Mouse (Mus musculus) layer of hippocampus, postnatal 14 days (tissue): ENCODE data around the gene Ubtd2. TPM values are rescaled to one million over a fixed set of nuclear protein-coding genes. Genes with fewer than 3 reads are reported as not detected.
A peak's percentile ranks its signal among the peaks of the same experiment; 100 is the strongest.

Source experiments
- DNase-seq, 2 experiments: peaks; one replicate each; pipeline ENCODE4 v3.0.0; 2021 to 2022; ENCODE audit warnings: low spot score in 2 of 2, mixed read lengths in 1 of 2
- long read RNA-seq, 2 experiments: library from polyadenylated mRNA; stranded (forward); transcript quantifications; one replicate each; pipeline ENCODE4 v2.0.0; 2021
- total RNA-seq, 2 experiments: library from RNA; stranded (reverse); gene quantifications; 2 replicates each; pipeline ENCODE4 v1.2.3; 2021

Gene Ubtd2
- total RNA-seq = 10 to 100 TPM; 39.2 to 43.4 TPM
- long read RNA-seq, experiment 1, transcript Ubtd2-201 (3 exons, 1,012 nt) = major isoform, 17 of 19 reads
- long read RNA-seq, experiment 1, partial matches to known transcripts = 1 of 19 reads
- long read RNA-seq, experiment 1, other reads (novel, unspliced or antisense) = 1 of 19 reads
- long read RNA-seq, experiment 2, transcript Ubtd2-201 (3 exons, 1,012 nt) = major isoform, 13 of 13 reads
- long read RNA-seq, experiment 2, partial matches to known transcripts = 0 of 13 reads
- long read RNA-seq, experiment 2, other reads (novel, unspliced or antisense) = 0 of 13 reads

- peak; percentile 96 to 98 for DNase-seq
These were observed at the start of gene Ubtd2 for GRCm38 (mm10) chr11:32454800-32455506. Ubtd2 (plus strand) TSS chr11:32455370.

- DNase-seq = no peak
These were observed 47.3 kb upstream of the Ubtd2 start for GRCm38 (mm10) chr11:32407863-32408262.

- no peak for DNase-seq
These were observed 46.1 kb upstream of the Ubtd2 start for GRCm38 (mm10) chr11:32409052-32409451.

- DNase-seq = no peak
These were observed 45.2 kb upstream of the Ubtd2 start for GRCm38 (mm10) chr11:32409823-32410562.

DNA sequence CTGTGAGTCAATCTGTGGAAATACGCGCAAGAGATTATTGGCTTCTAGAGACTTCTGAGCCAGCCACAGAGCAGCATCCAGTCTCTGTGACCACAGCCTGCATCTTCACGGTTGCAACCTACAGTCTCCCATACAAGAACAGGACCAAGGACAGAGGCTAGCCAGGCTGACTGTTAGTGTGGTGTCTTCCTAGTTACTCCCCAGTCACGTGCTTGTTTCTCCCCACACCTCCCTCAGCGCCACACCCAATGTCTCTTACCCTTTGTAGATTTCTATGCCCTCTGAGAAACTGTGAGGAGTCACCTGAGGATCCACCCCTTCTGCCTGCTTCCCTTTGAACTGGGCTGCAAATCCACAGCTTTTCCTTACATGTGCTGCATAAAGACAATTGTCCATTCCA lies 35.2 kb upstream of the Ubtd2 start:
- DNase-seq = no peak

DNA sequence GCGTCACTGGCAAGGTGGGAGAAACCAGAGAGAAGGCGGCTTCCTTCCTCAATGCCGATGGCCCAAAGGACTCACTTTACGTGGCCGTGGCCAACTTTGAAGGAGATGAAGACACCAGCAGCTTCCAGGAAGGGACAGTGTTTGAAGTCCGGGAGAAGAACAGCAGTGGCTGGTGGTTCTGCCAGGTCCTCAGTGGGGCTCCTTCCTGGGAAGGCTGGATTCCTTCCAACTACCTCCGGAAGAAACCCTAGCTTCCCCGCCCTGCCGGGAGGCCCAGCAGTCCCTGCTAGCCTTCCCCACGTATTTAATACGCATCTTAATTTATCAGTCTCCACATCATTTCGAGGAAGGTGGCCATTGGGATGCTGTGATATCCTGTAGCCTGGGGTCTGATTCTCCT lies 31.9 kb upstream of the Ubtd2 start:
- DNase-seq = no peak

DNA sequence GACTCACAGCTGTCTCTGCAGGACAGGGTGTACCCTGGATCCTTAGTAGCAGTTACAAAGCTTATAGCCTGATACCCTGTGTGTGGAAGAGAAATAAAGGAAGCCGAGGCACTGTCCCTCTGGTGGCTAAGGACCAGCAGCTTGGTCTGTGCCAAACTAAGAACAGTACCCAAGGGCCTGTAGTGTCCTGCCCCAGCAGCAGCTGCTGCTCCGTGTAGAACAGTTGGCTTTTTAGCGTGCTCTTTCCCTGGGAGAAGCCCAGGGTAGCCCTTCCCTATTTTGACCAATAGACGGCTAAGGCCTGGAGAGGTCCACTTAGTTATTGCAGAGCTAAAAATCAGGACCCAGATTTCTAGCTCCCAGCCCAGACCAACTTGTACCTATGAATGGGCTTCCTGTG lies 30.6 kb upstream of the Ubtd2 start:
- no peak for DNase-seq

- DNase-seq = no peak
These were observed 30.0 kb upstream of the Ubtd2 start for GRCm38 (mm10) chr11:32425043-32425658.

GRCm38 (mm10) chr11:32427537-32427936 lies 27.6 kb upstream of the Ubtd2 start:
- no peak for DNase-seq

- no peak for DNase-seq
These were observed 19.6 kb upstream of the Ubtd2 start for GRCm38 (mm10) chr11:32435410-32436060.

- no peak for DNase-seq
These were observed 12.6 kb upstream of the Ubtd2 start for GRCm38 (mm10) chr11:32442576-32442975.

DNA sequence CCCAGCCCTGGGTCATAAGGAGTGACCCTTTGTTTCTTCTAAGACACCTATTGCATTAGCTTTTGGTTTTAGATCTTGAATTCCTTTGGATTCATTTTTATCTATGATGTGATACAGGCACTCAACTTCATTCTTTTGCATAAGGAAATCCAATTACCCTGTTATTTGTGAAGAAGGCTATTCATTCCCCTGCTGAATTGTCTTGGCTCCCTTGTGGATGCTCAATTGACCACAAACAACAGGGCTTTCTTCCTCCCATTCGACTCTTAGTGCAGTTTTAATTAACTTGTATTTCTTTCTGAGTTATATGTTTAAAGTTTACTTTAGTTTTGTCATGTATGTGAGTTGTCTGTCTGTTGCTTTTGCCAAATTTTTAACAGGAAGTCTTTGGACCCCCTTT lies 10.9 kb upstream of the Ubtd2 start:
- DNase-seq = no peak

GRCm38 (mm10) chr11:32445135-32445534 lies 10.0 kb upstream of the Ubtd2 start:
- no peak for DNase-seq

GRCm38 (mm10) chr11:32445637-32446226 lies 9.4 kb upstream of the Ubtd2 start:
- no peak for DNase-seq

- DNase-seq = peak; percentile 31 to 81
These were observed 5.0 kb upstream of the Ubtd2 start for GRCm38 (mm10) chr11:32450216-32450615.

DNA sequence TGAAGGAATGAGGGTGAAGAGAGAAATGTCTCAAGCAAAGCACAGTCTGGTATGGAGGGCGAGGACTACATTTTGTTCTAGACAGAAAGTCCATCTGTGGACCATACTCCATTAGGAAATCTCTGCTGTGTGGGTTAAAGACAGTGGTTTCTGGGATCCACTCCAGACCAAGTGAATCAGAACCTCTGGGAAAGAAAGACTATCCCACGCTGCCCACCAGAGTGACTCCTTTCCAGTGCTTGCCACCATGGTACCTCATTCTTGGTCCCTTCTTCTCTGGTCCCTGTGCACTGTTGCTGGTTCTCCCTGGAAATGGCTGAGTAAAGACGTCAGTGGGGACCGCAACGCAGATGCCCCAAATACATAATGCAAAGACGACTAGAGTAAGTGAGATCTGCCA lies 3.9 kb upstream of the Ubtd2 start:
- no peak for DNase-seq

- no peak for DNase-seq
These were observed 2.4 kb upstream of the Ubtd2 start for GRCm38 (mm10) chr11:32452745-32453144.

- DNase-seq = peak; percentile 17 to 37
These were observed 1.7 kb upstream of the Ubtd2 start for GRCm38 (mm10) chr11:32453353-32453915.

- DNase-seq = no peak
These were observed 855 bp upstream of the Ubtd2 start for GRCm38 (mm10) chr11:32454231-32454799.
